Mouse (Mus musculus): Measurements from ENCODE around the gene Hoxc5.

GRCm38 (mm10) chr15:102937036-102937666 is 30.1 kb upstream of the Hoxc5 start:
- TF ChIP-seq CTCF (IDR thresholded peaks at IDR 0.05; ENCODE audit: borderline replicate concordance, extremely low read depth, insufficient read depth, insufficient read length) (no peak), POLR2A (IDR thresholded peaks at IDR 0.05; ENCODE audit: borderline replicate concordance, extremely low read depth, insufficient read depth, insufficient read length, poor library complexity, severe bottlenecking) (no peak)
